ENCODE assay signal across 11 mouse cellular contexts in the genomic region with DNA sequence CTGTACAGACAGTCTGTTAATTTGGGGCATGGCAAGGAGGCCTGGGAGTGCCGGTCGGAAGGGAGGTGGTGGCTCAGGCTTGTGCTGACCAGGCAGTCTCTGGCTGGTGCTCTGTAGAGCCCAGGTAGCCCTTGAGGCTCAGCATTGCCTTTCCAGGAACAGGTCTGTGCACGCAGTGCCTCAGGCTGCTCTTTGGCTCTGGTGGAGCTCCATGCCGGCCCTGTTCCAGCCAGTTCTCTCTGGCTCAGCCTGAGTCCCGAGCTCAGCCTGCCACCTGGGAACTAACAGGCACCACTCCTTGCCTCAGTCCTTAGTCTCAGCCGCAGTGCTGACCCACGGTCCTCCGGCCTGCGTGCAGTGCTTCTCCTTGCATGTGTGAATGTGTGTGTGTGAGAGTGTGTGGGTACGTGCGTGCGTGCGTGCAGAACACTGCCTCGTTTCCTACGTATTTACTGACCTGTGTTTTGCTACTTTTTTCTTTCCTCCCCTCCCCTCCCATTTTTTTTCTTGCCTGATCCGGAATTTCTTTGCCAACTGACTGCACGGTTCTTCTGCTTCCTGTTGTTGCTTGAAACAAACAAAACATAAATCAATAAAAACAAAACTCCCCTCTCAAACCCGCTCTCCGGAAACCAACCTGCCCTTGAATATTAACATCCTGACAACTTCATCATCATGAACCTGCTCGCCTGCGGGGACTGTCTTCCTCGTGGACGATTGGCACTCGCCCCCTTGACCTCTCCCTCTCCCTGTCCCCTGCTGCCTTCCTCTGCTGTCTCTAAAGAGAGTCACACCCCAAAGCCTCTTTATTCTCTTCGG. TPM values are rescaled to one million over a fixed set of nuclear protein-coding genes. Genes with fewer than 3 reads are reported as not detected.
DNase-seq lines count a peak whose midpoint lies in the region; ATAC-seq and TF ChIP-seq lines count a peak whose summit lies in the region.
"Had no signal": no experiment of that assay in that cellular context is flagged by ENCODE, and none has a peak within 500 bp of the region (broad histone marks: within the 10 kb centered on the region; RNA-seq: fewer than 3 reads in every experiment).

No protein-coding gene starts in this region.

- H3K36me3 ChIP-seq in hindbrain, embryonic 11.5 days (ENCODE audit: control insufficient read depth, insufficient read depth, low read length), result peaks cover 31% of the 10 kb centered on the region
- H3K36me3 ChIP-seq in hindbrain, embryonic 16.5 days (ENCODE audit: control insufficient read depth, insufficient read depth, low read length), result peaks cover 52% of the 10 kb centered on the region
- peaks cover 100% of the 10 kb centered on the region for H3K36me3 ChIP-seq in embryonic facial prominence, embryonic 10.5 days (replicated peaks)
- peaks cover 44% of the 10 kb centered on the region for H3K36me3 ChIP-seq in stomach, postnatal 0 days (ENCODE audit: control insufficient read depth, insufficient read depth, low read length)

- no peak overlapping the region for H3K4me3 ChIP-seq in hindbrain, embryonic 11.5 days (ENCODE audit: low read depth, low read length)
- no peak overlapping the region for H3K4me3 ChIP-seq in hindbrain, embryonic 16.5 days (ENCODE audit: low read length)
- H3K4me3 ChIP-seq in embryonic facial prominence, embryonic 10.5 days, result no peak overlapping the region
- H3K4me3 ChIP-seq in stomach, postnatal 0 days (ENCODE audit: low read depth, low read length), result no peak overlapping the region

- H3K27me3 ChIP-seq in hindbrain, embryonic 11.5 days (ENCODE audit: control insufficient read depth, insufficient read depth, low read length), result no peaks in the 10 kb centered on the region
- no peaks in the 10 kb centered on the region for H3K27me3 ChIP-seq in hindbrain, embryonic 16.5 days (replicated peaks; ENCODE audit: control insufficient read depth, insufficient read depth, low read length)
- no peaks in the 10 kb centered on the region for H3K27me3 ChIP-seq in embryonic facial prominence, embryonic 10.5 days (replicated peaks; ENCODE audit: low read depth, poor library complexity, severe bottlenecking)
- H3K27me3 ChIP-seq in stomach, postnatal 0 days (ENCODE audit: control insufficient read depth, insufficient read depth, low read length), result no peaks in the 10 kb centered on the region

- H3K4me1 ChIP-seq in hindbrain, embryonic 11.5 days (replicated peaks; ENCODE audit: control insufficient read depth, insufficient read depth, low read length), result peaks cover 18% of the 10 kb centered on the region
- peaks cover 35% of the 10 kb centered on the region for H3K4me1 ChIP-seq in hindbrain, embryonic 16.5 days (ENCODE audit: control insufficient read depth, insufficient read depth, low read depth, low read length)
- H3K4me1 ChIP-seq in embryonic facial prominence, embryonic 10.5 days, result peaks cover 45% of the 10 kb centered on the region
- H3K4me1 ChIP-seq in stomach, postnatal 0 days (replicated peaks; ENCODE audit: control insufficient read depth, insufficient read depth), result peaks cover 16% of the 10 kb centered on the region

- no peak overlapping the region for H3K4me2 ChIP-seq in hindbrain, embryonic 11.5 days (replicated peaks; ENCODE audit: low read depth, low read length)
- no peak overlapping the region for H3K4me2 ChIP-seq in hindbrain, embryonic 16.5 days (ENCODE audit: low read length)
- H3K4me2 ChIP-seq in stomach, postnatal 0 days (replicated peaks; ENCODE audit: low read depth), result no peak overlapping the region

- no peak for TF ChIP-seq EP300 in stomach, postnatal 0 days (optimal IDR thresholded peaks at IDR 0.05)

- no peak for TF ChIP-seq CTCF in stomach, postnatal 0 days (IDR thresholded peaks at IDR 0.05; ENCODE audit: low read depth)

- H3K27ac ChIP-seq in hindbrain, embryonic 11.5 days (ENCODE audit: low read depth, low read length), result peak overlapping the region; percentile 17; the same call in 1 of the 2 replicates
- H3K27ac ChIP-seq in hindbrain, embryonic 16.5 days (ENCODE audit: low read depth, low read length), result no peak overlapping the region
- H3K27ac ChIP-seq in embryonic facial prominence, embryonic 10.5 days (replicated peaks), result no peak overlapping the region
- no peak overlapping the region for H3K27ac ChIP-seq in stomach, postnatal 0 days (replicated peaks)

- no peak for ATAC-seq in hindbrain, embryonic 11.5 days (ENCODE audit: low FRiP score)
- ATAC-seq in hindbrain, embryonic 16.5 days, result no peak
- ATAC-seq in stomach, postnatal 0 days (ENCODE audit: low FRiP score, low TSS enrichment), result no peak
- ATAC-seq: lung, postnatal 0 days had no signal

- 82% methylated on average over 25 of the region's 25 CpGs for WGBS in hindbrain, embryonic 11.5 days
- WGBS in hindbrain, embryonic 16.5 days, result 71% methylated on average over 25 of the region's 25 CpGs
- 85% methylated on average over 25 of the region's 25 CpGs for WGBS in embryonic facial prominence, embryonic 10.5 days
- WGBS in stomach, postnatal 0 days, result 63% methylated on average over 25 of the region's 25 CpGs

- H3K9ac ChIP-seq in hindbrain, embryonic 11.5 days (ENCODE audit: low read depth, low read length), result no peak overlapping the region
- H3K9ac ChIP-seq in hindbrain, embryonic 16.5 days (ENCODE audit: low read depth, low read length), result no peak overlapping the region
- H3K9ac ChIP-seq in stomach, postnatal 0 days (ENCODE audit: low read length), result no peak overlapping the region

- H3K9me3 ChIP-seq in hindbrain, embryonic 11.5 days (ENCODE audit: control insufficient read depth, low read length), result no peaks in the 10 kb centered on the region
- H3K9me3 ChIP-seq in hindbrain, embryonic 16.5 days (ENCODE audit: control insufficient read depth, low read length), result no peaks in the 10 kb centered on the region
- no peaks in the 10 kb centered on the region for H3K9me3 ChIP-seq in embryonic facial prominence, embryonic 10.5 days
- no peaks in the 10 kb centered on the region for H3K9me3 ChIP-seq in stomach, postnatal 0 days (ENCODE audit: control insufficient read depth, low read length)

- no peak for DNase-seq in hindbrain, embryonic 11.5 days (ENCODE audit: low spot score)
- DNase-seq in R1 (ENCODE audit: low read depth, low spot score), result peak; percentile 49
- peak; percentile 45 for DNase-seq in embryonic facial prominence, embryonic 10.5 days (ENCODE audit: low spot score)
- peak; percentile 78 for DNase-seq in kidney, postnatal 10 days
- DNase-seq in stomach, postnatal 0 days (ENCODE audit: low spot score), result no peak
- no peak for DNase-seq in retina, embryonic 14.5 days (ENCODE audit: low spot score)
- DNase-seq in lung, adult 18-20 months, result no peak
- DNase-seq: heart, postnatal 14 days had no signal

RNA-seq across cellular contexts. Expression of gene Ptbp1, which starts 7.2 kb away (rescaled TPM):
- 141 and 152 TPM in 2 replicates for polyA plus RNA-seq in hindbrain, embryonic 11.5 days (2014; fragmentation: Nextera tagmentation; extraction: Ambion mirVana)
- 61.2 and 79.2 TPM in 2 replicates for polyA plus RNA-seq in hindbrain, embryonic 16.5 days (2015; fragmentation: Nextera tagmentation; extraction: Ambion mirVana)
- polyA plus RNA-seq in embryonic facial prominence, embryonic 10.5 days (2016; fragmentation: Nextera tagmentation; extraction: Ambion mirVana), result 406 and 416 TPM in 2 replicates
- polyA plus RNA-seq in stomach, postnatal 0 days (2015; fragmentation: Nextera tagmentation; extraction: Ambion mirVana), result 99.3 and 103 TPM in 2 replicates

RNA-seq across cellular contexts. Expression of gene Prtn3, which starts 12.8 kb away (rescaled TPM):
- polyA plus RNA-seq in hindbrain, embryonic 11.5 days (2014; fragmentation: Nextera tagmentation; extraction: Ambion mirVana), result 9.4 and 10.5 TPM in 2 replicates
- polyA plus RNA-seq in hindbrain, embryonic 16.5 days (2015; fragmentation: Nextera tagmentation; extraction: Ambion mirVana), result 10.4 and 11.2 TPM in 2 replicates
- polyA plus RNA-seq in embryonic facial prominence, embryonic 10.5 days (2016; fragmentation: Nextera tagmentation; extraction: Ambion mirVana), result 9.3 and 12.3 TPM in 2 replicates
- polyA plus RNA-seq in stomach, postnatal 0 days (2015; fragmentation: Nextera tagmentation; extraction: Ambion mirVana), result 0.86 and 0.87 TPM in 2 replicates

RNA-seq across cellular contexts. Expression of gene Plppr3, which starts 13.0 kb away (rescaled TPM):
- 129 and 150 TPM in 2 replicates for polyA plus RNA-seq in hindbrain, embryonic 11.5 days (2014; fragmentation: Nextera tagmentation; extraction: Ambion mirVana)
- 387 and 426 TPM in 2 replicates for polyA plus RNA-seq in hindbrain, embryonic 16.5 days (2015; fragmentation: Nextera tagmentation; extraction: Ambion mirVana)
- polyA plus RNA-seq in embryonic facial prominence, embryonic 10.5 days (2016; fragmentation: Nextera tagmentation; extraction: Ambion mirVana), result 123 and 139 TPM in 2 replicates
- polyA plus RNA-seq in stomach, postnatal 0 days (2015; fragmentation: Nextera tagmentation; extraction: Ambion mirVana), result 5.5 and 7.0 TPM in 2 replicates

RNA-seq across cellular contexts. Expression of gene Elane, which starts 24.6 kb away (rescaled TPM):
- 0.67 TPM in 1 of 2 replicates, not detected in the other for polyA plus RNA-seq in hindbrain, embryonic 11.5 days (2014; fragmentation: Nextera tagmentation; extraction: Ambion mirVana)
- 0.26 and 0.32 TPM in 2 replicates for polyA plus RNA-seq in hindbrain, embryonic 16.5 days (2015; fragmentation: Nextera tagmentation; extraction: Ambion mirVana)
- polyA plus RNA-seq in embryonic facial prominence, embryonic 10.5 days (2016; fragmentation: Nextera tagmentation; extraction: Ambion mirVana), result 0.20 TPM in 1 of 2 replicates, not detected in the other
- 0.30 and 0.55 TPM in 2 replicates for polyA plus RNA-seq in stomach, postnatal 0 days (2015; fragmentation: Nextera tagmentation; extraction: Ambion mirVana)
- polyA plus RNA-seq: frontal cortex, adult 2 months had no signal

RNA-seq across cellular contexts. Expression of gene Cfd, which starts 29.2 kb away (rescaled TPM):
- polyA plus RNA-seq in hindbrain, embryonic 11.5 days (2014; fragmentation: Nextera tagmentation; extraction: Ambion mirVana), result not detected in 2 replicates
- polyA plus RNA-seq in hindbrain, embryonic 16.5 days (2015; fragmentation: Nextera tagmentation; extraction: Ambion mirVana), result not detected in 2 replicates
- polyA plus RNA-seq in embryonic facial prominence, embryonic 10.5 days (2016; fragmentation: Nextera tagmentation; extraction: Ambion mirVana), result not detected in 2 replicates
- not detected in 2 replicates for polyA plus RNA-seq in stomach, postnatal 0 days (2015; fragmentation: Nextera tagmentation; extraction: Ambion mirVana)
- polyA plus RNA-seq: lung, postnatal 0 days had no signal

Comparison
In these comparisons a context has a peak if more than half of its experiments do, and no peak if none do; other contexts are left out.
1. DNase-seq: peak in R1 (single experiment), embryonic facial prominence, embryonic 10.5 days (single experiment) and kidney, postnatal 10 days (single experiment); none in hindbrain, embryonic 11.5 days (single experiment), stomach, postnatal 0 days (single experiment), retina, embryonic 14.5 days (single experiment) and lung, adult 18-20 months (0 of 2).
2. RNA of gene Plppr3, which starts 13.0 kb away (polyA plus RNA-seq): 387 to 426 TPM in hindbrain, embryonic 16.5 days, 129 to 150 TPM in hindbrain, embryonic 11.5 days and 123 to 139 TPM in embryonic facial prominence, embryonic 10.5 days; 5.5 to 7.0 TPM in stomach, postnatal 0 days; every median in the first group is over 10 times any median in the second.